Mouse (Mus musculus): Measurements from ENCODE around the gene Snx10. TPM values are rescaled to one million over a fixed set of nuclear protein-coding genes. Genes with fewer than 3 reads are reported as not detected.

Gene Snx10
- polyA plus RNA-seq (2015; fragmentation: Illumina TruSeq; extraction: RNeasy Lipid Tissue Mini Kit (QIAGEN cat#74804); ENCODE audit: low read depth, low replicate concordance) = 140 TPM

GRCm38 (mm10) chr6:51523807-51524320 lies at the start of gene Snx10:
Snx10 (plus strand) TSS chr6:51523901.

Other genes starting within 250 kb of the Snx10 start
- gene Nfe2l3, start 91.2 kb upstream of the Snx10 start, polyA plus RNA-seq (2015; fragmentation: Illumina TruSeq; extraction: RNeasy Lipid Tissue Mini Kit (QIAGEN cat#74804); ENCODE audit: low read depth, low replicate concordance) = 4.8 TPM
- gene Hnrnpa2b1, start 54.0 kb upstream of the Snx10 start, polyA plus RNA-seq (2015; fragmentation: Illumina TruSeq; extraction: RNeasy Lipid Tissue Mini Kit (QIAGEN cat#74804); ENCODE audit: low read depth, low replicate concordance) = 623 TPM
- 161 TPM for gene Cbx3, start 53.5 kb upstream of the Snx10 start, polyA plus RNA-seq (2015; fragmentation: Illumina TruSeq; extraction: RNeasy Lipid Tissue Mini Kit (QIAGEN cat#74804); ENCODE audit: low read depth, low replicate concordance)

Measured in brain, adult 10 weeks (tissue).